Mouse (Mus musculus): ENCODE measurements around the gene Adarb1. TPM values are rescaled to one million over a fixed set of nuclear protein-coding genes. Genes with fewer than 3 reads are reported as not detected.
A peak's percentile ranks its signal among the peaks of the same experiment; 100 is the strongest.

The Adarb1 gene
- polyA plus RNA-seq, 1 experiment from 2014 or later: 15.4 TPM

DNA sequence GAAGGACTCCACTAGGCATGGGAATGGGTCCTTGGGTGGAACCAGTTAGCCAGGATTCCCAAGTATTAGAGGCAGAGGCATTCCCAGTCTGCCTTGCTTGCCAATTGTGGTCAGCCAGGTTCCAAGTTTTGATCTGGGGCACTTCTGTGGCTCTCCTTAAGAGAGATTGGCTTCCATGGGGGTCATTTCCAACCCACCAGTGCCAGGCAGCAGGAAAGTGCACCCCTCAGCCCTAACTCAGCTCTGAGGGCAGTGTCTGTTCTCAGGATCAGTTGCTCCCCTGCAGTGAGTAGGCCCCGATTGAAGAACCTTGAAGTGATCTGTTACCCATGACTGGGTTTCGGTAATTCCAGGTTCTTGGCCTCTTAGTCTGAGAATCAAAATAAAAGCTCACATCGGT, 162.8 kb downstream of the Adarb1 start:
- Histone ChIP-seq H3K4me2 (ENCODE audit: low read length) (no peak overlapping the region), H3K27ac (replicated peaks in 1 of 2; ENCODE audit: control insufficient read depth in 1 of 2, insufficient read depth in 1 of 2, low read depth in 2 of 2, low read length in 2 of 2) (no peak overlapping the region), H3K27me3 (ENCODE audit: control insufficient read depth, insufficient read depth, low read length) (no peaks in the 10 kb centered on the region), H3K9me3 (ENCODE audit: control insufficient read depth, low read length) (no peaks in the 10 kb centered on the region), H3K9ac (ENCODE audit: low read length) (no peak overlapping the region), H3K4me3 (ENCODE audit: control insufficient read depth in 1 of 2, insufficient read depth in 1 of 2, low read depth in 1 of 2, low read length in 2 of 2) (no peak overlapping the region), H3K36me3 (ENCODE audit: control insufficient read depth, insufficient read depth, low read length) (no peaks in the 10 kb centered on the region), H3K4me1 (ENCODE audit: control insufficient read depth in 2 of 2, insufficient read depth in 2 of 2, low read length in 2 of 2) (peaks cover 20 to 33% of the 10 kb centered on the region in 2 experiments)
- no peak for ATAC-seq (ENCODE audit: insufficient number of reproducible peaks, insufficient read depth, low FRiP score, low read depth)
- 93% methylated on average over 3 of the region's 3 CpGs for WGBS

DNA sequence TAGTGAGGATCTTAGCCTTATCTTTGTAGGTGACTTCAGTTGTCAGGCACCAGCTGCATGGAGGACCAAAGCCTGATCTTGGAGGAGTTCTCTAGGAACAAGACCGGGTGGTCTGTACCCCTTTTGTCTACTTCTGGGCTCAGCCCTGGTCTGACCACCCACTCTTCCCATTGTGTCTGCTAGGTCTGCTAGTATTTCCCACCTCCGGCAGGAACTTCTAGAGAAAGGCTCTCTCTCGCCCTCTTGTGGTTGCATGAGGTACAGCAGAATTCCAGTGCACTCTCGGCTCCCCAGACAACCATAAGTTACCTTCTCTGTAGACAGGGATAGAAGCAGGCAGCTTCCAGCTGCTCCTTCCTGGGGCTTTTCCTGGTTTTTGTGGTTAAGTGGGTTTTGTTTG, 165.3 kb downstream of the Adarb1 start:
- 0 out of 2 replicates have a peak, but pooled peaks have one; percentile 31 for ATAC-seq (ENCODE audit: insufficient number of reproducible peaks, insufficient read depth, low FRiP score, low read depth)
- 1% methylated on average over 4 of the region's 4 CpGs for WGBS
- Histone ChIP-seq H3K27me3 (ENCODE audit: control insufficient read depth, insufficient read depth, low read length) (no peaks in the 10 kb centered on the region), H3K4me1 (ENCODE audit: control insufficient read depth in 2 of 2, insufficient read depth in 2 of 2, low read length in 2 of 2) (peaks cover 19 to 23% of the 10 kb centered on the region in 2 experiments), H3K4me3 (ENCODE audit: control insufficient read depth in 1 of 2, insufficient read depth in 1 of 2, low read depth in 1 of 2, low read length in 2 of 2) (no peak overlapping the region), H3K9ac (ENCODE audit: low read length) (peak overlapping the region; percentile 35; the same call in 1 of the 2 replicates), H3K36me3 (ENCODE audit: control insufficient read depth, insufficient read depth, low read length) (no peaks in the 10 kb centered on the region), H3K4me2 (ENCODE audit: low read length) (0 out of 2 replicates have a peak overlapping the region, but pooled peaks have one; percentile 46), H3K9me3 (ENCODE audit: control insufficient read depth, low read length) (no peaks in the 10 kb centered on the region), H3K27ac (replicated peaks in 1 of 2; ENCODE audit: control insufficient read depth in 1 of 2, insufficient read depth in 1 of 2, low read depth in 2 of 2, low read length in 2 of 2) (peak overlapping the region in 1 of 2 experiments; percentile 73; a peak in 2 of 4 replicates)

DNA sequence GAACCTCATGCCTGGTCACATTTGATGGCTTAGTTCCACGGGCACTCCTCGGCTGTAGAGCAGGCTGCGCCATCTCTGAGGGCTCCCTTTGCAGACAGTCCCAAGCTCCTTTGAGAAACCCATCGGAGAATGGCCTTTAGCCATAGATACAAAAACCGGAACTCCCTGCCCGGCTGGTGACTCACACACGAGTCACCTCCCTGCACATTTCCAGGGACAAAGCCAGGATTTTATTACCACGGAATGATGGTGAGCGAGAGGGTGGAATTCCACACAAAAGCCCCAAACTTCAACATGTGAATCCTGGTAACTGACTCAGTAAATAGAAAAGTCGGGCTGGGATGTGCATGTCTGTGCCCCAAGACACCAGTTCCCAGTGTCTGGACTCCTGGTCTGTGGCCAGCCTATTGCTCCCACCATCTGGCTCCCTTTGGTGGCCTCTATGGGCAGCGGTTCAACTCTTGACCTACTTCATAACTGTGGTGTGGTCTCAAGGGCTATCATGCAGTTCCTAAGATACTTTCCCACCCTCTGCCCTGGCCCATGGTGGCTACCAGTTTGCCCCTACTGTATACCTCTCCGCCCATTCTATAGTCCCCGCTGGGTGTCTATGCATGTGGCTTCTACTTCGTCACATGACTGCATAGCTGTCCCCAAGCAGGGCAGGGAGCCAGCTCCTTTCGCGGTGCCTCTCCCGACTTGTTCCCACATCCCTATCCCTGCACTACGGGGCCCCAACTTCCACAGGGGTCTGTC, 166.1 kb downstream of the Adarb1 start:
- Histone ChIP-seq H3K27me3 (ENCODE audit: control insufficient read depth, insufficient read depth, low read length) (no peaks in the 10 kb centered on the region), H3K9ac (ENCODE audit: low read length) (peak overlapping the region; percentile 40; the same call in 1 of the 2 replicates), H3K4me2 (ENCODE audit: low read length) (peak overlapping the region; percentile 46), H3K4me1 (ENCODE audit: control insufficient read depth in 2 of 2, insufficient read depth in 2 of 2, low read length in 2 of 2) (peaks cover 19 to 23% of the 10 kb centered on the region in 2 experiments), H3K27ac (replicated peaks in 1 of 2; ENCODE audit: control insufficient read depth in 1 of 2, insufficient read depth in 1 of 2, low read depth in 2 of 2, low read length in 2 of 2) (peak overlapping the region; percentile 55 to 73), H3K9me3 (ENCODE audit: control insufficient read depth, low read length) (no peaks in the 10 kb centered on the region), H3K36me3 (ENCODE audit: control insufficient read depth, insufficient read depth, low read length) (no peaks in the 10 kb centered on the region), H3K4me3 (ENCODE audit: control insufficient read depth in 1 of 2, insufficient read depth in 1 of 2, low read depth in 1 of 2, low read length in 2 of 2) (peak overlapping the region in 1 of 2 experiments; percentile 5; a peak in 1 of 4 replicates)
- peak; percentile 36; the same call in 1 of the 2 replicates for ATAC-seq (ENCODE audit: insufficient number of reproducible peaks, insufficient read depth, low FRiP score, low read depth)
- 44% methylated on average over 18 of the region's 18 CpGs for WGBS

DNA sequence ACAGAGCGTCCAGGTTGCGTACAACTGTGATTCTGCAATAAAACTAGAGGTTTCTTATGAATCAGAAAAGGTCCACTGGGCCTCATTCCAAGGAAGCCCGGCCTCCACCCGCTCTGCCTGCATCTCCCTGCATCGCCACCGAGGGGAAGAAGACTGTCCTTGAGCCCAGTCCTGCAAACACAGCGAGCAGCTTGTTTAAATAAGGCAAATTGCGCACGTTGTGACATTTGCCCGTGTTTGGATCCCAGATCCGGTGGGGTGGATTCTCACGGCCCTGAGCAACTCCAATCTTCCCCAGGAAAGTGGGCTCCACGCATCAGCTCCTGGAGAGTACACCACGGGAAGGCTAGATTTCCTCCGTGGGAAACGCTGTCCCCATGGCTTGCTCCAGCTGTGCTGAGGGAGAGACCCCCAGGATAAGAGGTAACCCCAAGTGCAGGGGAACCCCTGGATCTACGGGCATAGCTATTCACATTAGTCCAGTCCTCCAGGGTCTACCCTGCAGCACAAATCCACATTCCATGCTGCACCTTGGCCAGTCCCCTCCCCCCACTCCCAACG, 166.8 kb downstream of the Adarb1 start:
- Histone ChIP-seq H3K27ac (replicated peaks in 1 of 2; ENCODE audit: control insufficient read depth in 1 of 2, insufficient read depth in 1 of 2, low read depth in 2 of 2, low read length in 2 of 2) (peak overlapping the region; percentile 55 to 73), H3K9ac (ENCODE audit: low read length) (peak overlapping the region; percentile 40; the same call in 1 of the 2 replicates), H3K4me3 (ENCODE audit: control insufficient read depth in 1 of 2, insufficient read depth in 1 of 2, low read depth in 1 of 2, low read length in 2 of 2) (peak overlapping the region; percentile 0 to 5; a peak in 1 of 4 replicates), H3K4me1 (ENCODE audit: control insufficient read depth in 2 of 2, insufficient read depth in 2 of 2, low read length in 2 of 2) (peaks cover 19 to 23% of the 10 kb centered on the region in 2 experiments), H3K36me3 (ENCODE audit: control insufficient read depth, insufficient read depth, low read length) (no peaks in the 10 kb centered on the region), H3K9me3 (ENCODE audit: control insufficient read depth, low read length) (no peaks in the 10 kb centered on the region), H3K4me2 (ENCODE audit: low read length) (peak overlapping the region; percentile 46), H3K27me3 (ENCODE audit: control insufficient read depth, insufficient read depth, low read length) (no peaks in the 10 kb centered on the region)
- ATAC-seq (ENCODE audit: insufficient number of reproducible peaks, insufficient read depth, low FRiP score, low read depth): no peak
- 49% methylated on average over 18 of the region's 18 CpGs for WGBS

DNA sequence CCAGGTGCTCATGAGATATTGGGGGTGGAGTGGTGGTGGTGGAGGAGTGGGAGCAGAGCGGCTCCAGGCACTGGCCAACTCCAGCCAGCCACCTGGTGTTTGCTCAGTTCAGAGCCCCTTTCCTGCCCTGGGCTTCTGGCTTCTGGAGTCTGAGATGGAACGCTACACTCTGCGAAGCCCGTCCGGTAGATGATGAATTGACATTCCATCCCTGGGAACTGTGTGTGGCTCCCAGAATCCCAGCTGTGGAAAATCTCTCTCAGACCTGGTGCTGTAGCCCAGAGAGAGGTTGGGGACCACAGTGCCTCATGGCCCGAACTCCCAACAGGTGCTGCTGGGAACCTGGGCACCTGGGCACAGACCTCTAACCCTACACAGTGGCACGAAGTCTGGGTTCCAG, 170.4 kb downstream of the Adarb1 start:
- no peak overlapping the region for H3K4me3 ChIP-seq (ENCODE audit: control insufficient read depth in 1 of 2, insufficient read depth in 1 of 2, low read depth in 1 of 2, low read length in 2 of 2)
- no peak for ATAC-seq (ENCODE audit: insufficient number of reproducible peaks, insufficient read depth, low FRiP score, low read depth)
- H3K4me1 ChIP-seq (ENCODE audit: control insufficient read depth in 2 of 2, insufficient read depth in 2 of 2, low read length in 2 of 2): peaks cover 18 to 22% of the 10 kb centered on the region in 2 experiments
- H3K4me2 ChIP-seq (ENCODE audit: low read length): no peak overlapping the region
- H3K36me3 ChIP-seq (ENCODE audit: control insufficient read depth, insufficient read depth, low read length): no peaks in the 10 kb centered on the region
- no peak overlapping the region for H3K27ac ChIP-seq (replicated peaks in 1 of 2; ENCODE audit: control insufficient read depth in 1 of 2, insufficient read depth in 1 of 2, low read depth in 2 of 2, low read length in 2 of 2)
- H3K9me3 ChIP-seq (ENCODE audit: control insufficient read depth, low read length): no peaks in the 10 kb centered on the region
- H3K9ac ChIP-seq (ENCODE audit: low read length): no peak overlapping the region
- WGBS: 63% methylated on average over 7 of the region's 7 CpGs
- H3K27me3 ChIP-seq (ENCODE audit: control insufficient read depth, insufficient read depth, low read length): no peaks in the 10 kb centered on the region

DNA sequence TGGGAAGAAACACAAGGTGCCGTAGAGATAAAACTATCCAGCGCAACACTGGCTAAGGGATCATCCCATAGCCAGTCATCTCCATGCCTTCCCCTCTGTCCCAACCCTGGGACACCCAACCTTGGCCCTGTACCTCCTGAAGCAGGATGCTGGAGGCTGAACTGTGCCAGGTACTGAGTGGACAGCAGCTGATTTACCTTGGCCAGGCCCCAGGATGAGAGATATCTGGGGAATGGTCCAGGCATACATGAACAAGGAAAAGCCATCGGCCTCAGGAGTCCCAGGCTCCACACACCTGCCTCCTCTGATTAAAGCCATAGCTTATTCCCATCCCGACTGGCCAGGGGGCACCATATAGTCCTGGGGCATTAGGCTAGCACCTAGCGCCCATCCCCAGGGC, 171.0 kb downstream of the Adarb1 start:
- Histone ChIP-seq H3K36me3 (ENCODE audit: control insufficient read depth, insufficient read depth, low read length) (no peaks in the 10 kb centered on the region), H3K27me3 (ENCODE audit: control insufficient read depth, insufficient read depth, low read length) (no peaks in the 10 kb centered on the region)
- 77% methylated on average over 5 of the region's 5 CpGs for WGBS

DNA sequence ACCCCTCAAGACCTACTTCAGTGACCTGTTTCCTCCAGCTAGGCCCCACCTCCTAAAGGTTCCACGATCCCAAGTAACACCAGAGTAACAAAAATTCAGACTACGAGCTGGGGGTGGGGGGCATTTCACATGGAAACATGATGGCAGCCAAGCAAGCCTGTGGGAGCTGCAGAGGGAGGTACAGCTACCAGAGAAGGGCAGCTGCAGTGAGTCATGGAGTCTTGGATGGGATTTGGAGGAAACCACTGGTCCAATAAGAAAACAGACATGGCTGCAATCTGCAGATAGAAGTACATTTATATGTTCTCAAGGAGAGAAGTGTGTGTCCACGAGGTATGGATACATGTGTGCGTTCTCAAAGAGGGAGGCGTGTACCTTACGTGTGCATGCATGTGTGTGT, 173.3 kb downstream of the Adarb1 start:
- Histone ChIP-seq H3K4me3 (ENCODE audit: control insufficient read depth in 1 of 2, insufficient read depth in 1 of 2, low read depth in 1 of 2, low read length in 2 of 2) (no peak overlapping the region), H3K9ac (ENCODE audit: low read length) (no peak overlapping the region), H3K27me3 (ENCODE audit: control insufficient read depth, insufficient read depth, low read length) (no peaks in the 10 kb centered on the region), H3K4me1 (ENCODE audit: control insufficient read depth in 2 of 2, insufficient read depth in 2 of 2, low read length in 2 of 2) (no peaks in the 10 kb centered on the region; a peak in 1 of 4 replicates), H3K36me3 (ENCODE audit: control insufficient read depth, insufficient read depth, low read length) (no peaks in the 10 kb centered on the region), H3K27ac (replicated peaks in 1 of 2; ENCODE audit: control insufficient read depth in 1 of 2, insufficient read depth in 1 of 2, low read depth in 2 of 2, low read length in 2 of 2) (no peak overlapping the region), H3K4me2 (ENCODE audit: low read length) (no peak overlapping the region), H3K9me3 (ENCODE audit: control insufficient read depth, low read length) (no peaks in the 10 kb centered on the region)
- no peak for ATAC-seq (ENCODE audit: insufficient number of reproducible peaks, insufficient read depth, low FRiP score, low read depth)
- WGBS: 94% methylated on average over 6 of the region's 6 CpGs

More for the DNA sequence above, 171.0 kb downstream of the Adarb1 start:
- Histone ChIP-seq H3K9ac (ENCODE audit: low read length) (no peak overlapping the region), H3K4me3 (ENCODE audit: control insufficient read depth in 1 of 2, insufficient read depth in 1 of 2, low read depth in 1 of 2, low read length in 2 of 2) (no peak overlapping the region), H3K27ac (replicated peaks in 1 of 2; ENCODE audit: control insufficient read depth in 1 of 2, insufficient read depth in 1 of 2, low read depth in 2 of 2, low read length in 2 of 2) (no peak overlapping the region), H3K4me1 (ENCODE audit: control insufficient read depth in 2 of 2, insufficient read depth in 2 of 2, low read length in 2 of 2) (peaks cover 13 to 16% of the 10 kb centered on the region in 2 experiments), H3K4me2 (ENCODE audit: low read length) (no peak overlapping the region), H3K9me3 (ENCODE audit: control insufficient read depth, low read length) (no peaks in the 10 kb centered on the region)
- no peak for ATAC-seq (ENCODE audit: insufficient number of reproducible peaks, insufficient read depth, low FRiP score, low read depth)
